Mouse (Mus musculus) limb, embryonic 11.5 days (tissue): ENCODE data around the gene 1700017N19Rik. TPM values are rescaled to one million over a fixed set of nuclear protein-coding genes. Genes with fewer than 3 reads are reported as not detected.

Source experiments
- ATAC-seq: fragments of 200-750 bp; cut with Nextera tagmentation; 2 replicates; pipeline ENCODE4 v1.8.0; 2017; ENCODE audit warnings: low read depth; ENCODE audit not compliant: insufficient number of reproducible peaks, low FRiP score, low TSS enrichment
- DNase-seq: peaks from one replicate; pipeline ENCODE4 v3.0.0-alpha.2; 2015; ENCODE audit warnings: low spot score
- H3K27ac ChIP-seq: fragments of 300-500 bp; sonication (generic); replicated peaks from 2 replicates; pipeline ENCODE4 v1.5.1; 2014; ENCODE audit warnings: low read depth, mild to moderate bottlenecking, low read length
- H3K27me3 ChIP-seq: fragments of 300-500 bp; sonication (generic); 2 replicates; pipeline ENCODE4 v1.6.1; 2014; ENCODE audit warnings: mild to moderate bottlenecking, low read length, mixed read lengths; ENCODE audit not compliant: control insufficient read depth, insufficient read depth
- H3K36me3 ChIP-seq: fragments of 300-500 bp; sonication (generic); 2 replicates; pipeline ENCODE4 v1.6.1; 2014; ENCODE audit warnings: mild to moderate bottlenecking, low read length, moderate library complexity, mixed read lengths; ENCODE audit not compliant: control insufficient read depth, insufficient read depth
- H3K4me1 ChIP-seq: fragments of 300-500 bp; sonication (generic); 2 replicates; pipeline ENCODE4 v1.6.1; 2014; ENCODE audit warnings: low read length, mixed read lengths; ENCODE audit not compliant: control insufficient read depth, insufficient read depth
- H3K4me2 ChIP-seq: fragments of 300-500 bp; sonication (generic); 2 replicates; pipeline ENCODE4 v1.6.1; 2014; ENCODE audit warnings: low read depth, mild to moderate bottlenecking, moderate library complexity; ENCODE audit not compliant: severe bottlenecking
- H3K4me3 ChIP-seq: fragments of 300-500 bp; sonication (generic); 2 replicates; pipeline ENCODE4 v1.5.1; 2014; ENCODE audit warnings: low read depth, low read length
- H3K9ac ChIP-seq: fragments of 300-500 bp; sonication (generic); 2 replicates; pipeline ENCODE4 v1.6.1; 2014; ENCODE audit warnings: mild to moderate bottlenecking, low read length
- H3K9me3 ChIP-seq: fragments of 300-500 bp; sonication (generic); 2 replicates; pipeline ENCODE4 v1.6.1; 2016; ENCODE audit warnings: low read length; ENCODE audit not compliant: control insufficient read depth
- WGBS: fragments of 180-500 bp; shearing (Covaris S2); extraction: QIAGEN DNeasy Blood & Tissue Kit; methylation state at CpG from one replicate; pipeline ENCODE4 v1.1.7; 2014; 5-methylcytosine and 5-hydroxymethylcytosine counted together
- polyA plus RNA-seq: library from polyadenylated mRNA; unstranded; fragments of >200 nt; fragmentation: Nextera tagmentation; extraction: Ambion mirVana; gene quantifications from 2 replicates; pipeline ENCODE4 v1.2.1, GENCODE M21; 2014

The 1700017N19Rik gene
- polyA plus RNA-seq, 1 experiment from 2014 or later = not detected

GRCm38 (mm10) chr10:100588524-100588923 is 1.8 kb upstream of the 1700017N19Rik start:
- Histone ChIP-seq H3K9ac (peak overlapping the region; percentile 47), H3K27me3 (no peaks in the 10 kb centered on the region), H3K4me1 (no peaks in the 10 kb centered on the region), H3K4me3 (peak overlapping the region; percentile 60), H3K36me3 (0 out of 2 replicates have a peak, but pooled peaks cover 2% of the 10 kb centered on the region), H3K4me2 (peak overlapping the region; percentile 59), H3K9me3 (no peaks in the 10 kb centered on the region), H3K27ac (no peak overlapping the region)
- no peak for ATAC-seq
- no peak for DNase-seq
- WGBS = 47% methylated on average over 7 of the region's 7 CpGs

GRCm38 (mm10) chr10:100588932-100589388 is 1.3 kb upstream of the 1700017N19Rik start:
- Histone ChIP-seq H3K4me2 (peak overlapping the region; percentile 59), H3K27ac (no peak overlapping the region), H3K9ac (peak overlapping the region; percentile 47), H3K36me3 (0 out of 2 replicates have a peak, but pooled peaks cover 2% of the 10 kb centered on the region), H3K4me3 (peak overlapping the region; percentile 60), H3K9me3 (no peaks in the 10 kb centered on the region), H3K27me3 (no peaks in the 10 kb centered on the region), H3K4me1 (no peaks in the 10 kb centered on the region)
- DNase-seq (peak; percentile 94), ATAC-seq (peak; percentile 98)
- under 1% methylated on average over 31 of the region's 31 CpGs for WGBS

- no peak for ATAC-seq
- Histone ChIP-seq H3K4me2 (no peak overlapping the region), H3K4me3 (no peak overlapping the region), H3K36me3 (no peaks in the 10 kb centered on the region), H3K27me3 (no peaks in the 10 kb centered on the region), H3K27ac (no peak overlapping the region), H3K9ac (no peak overlapping the region), H3K4me1 (no peaks in the 10 kb centered on the region), H3K9me3 (no peaks in the 10 kb centered on the region)
- 84% methylated on average over 3 of the region's 3 CpGs for WGBS
- DNase-seq = no peak
Observed at GRCm38 (mm10) chr10:100598339-100598738, 8.1 kb downstream of the 1700017N19Rik start.

GRCm38 (mm10) chr10:100603511-100603910 is 13.2 kb downstream of the 1700017N19Rik start:
- ATAC-seq (no peak), DNase-seq (no peak)
- H3K4me2 ChIP-seq = no peak overlapping the region
- no peaks in the 10 kb centered on the region for H3K27me3 ChIP-seq
- no peak overlapping the region for H3K27ac ChIP-seq
- no peaks in the 10 kb centered on the region for H3K9me3 ChIP-seq
- H3K9ac ChIP-seq = no peak overlapping the region
- no peak overlapping the region for H3K4me3 ChIP-seq
- no peaks in the 10 kb centered on the region for H3K4me1 ChIP-seq
- no peaks in the 10 kb centered on the region for H3K36me3 ChIP-seq
- 93% methylated on average over 9 of the region's 9 CpGs for WGBS

GRCm38 (mm10) chr10:100604254-100604653 is 14.0 kb downstream of the 1700017N19Rik start:
- H3K4me1 ChIP-seq = no peaks in the 10 kb centered on the region
- H3K4me3 ChIP-seq = no peak overlapping the region
- no peaks in the 10 kb centered on the region for H3K27me3 ChIP-seq
- H3K27ac ChIP-seq = no peak overlapping the region
- ATAC-seq = no peak
- no peak for DNase-seq
- no peak overlapping the region for H3K9ac ChIP-seq
- no peaks in the 10 kb centered on the region for H3K36me3 ChIP-seq
- no peaks in the 10 kb centered on the region for H3K9me3 ChIP-seq
- H3K4me2 ChIP-seq = no peak overlapping the region
- WGBS = 84% methylated on average over 2 of the region's 2 CpGs

- H3K9ac ChIP-seq = no peak overlapping the region
- H3K9me3 ChIP-seq = no peaks in the 10 kb centered on the region
- no peaks in the 10 kb centered on the region for H3K36me3 ChIP-seq
- H3K27ac ChIP-seq = no peak overlapping the region
- no peak overlapping the region for H3K4me2 ChIP-seq
- H3K4me3 ChIP-seq = no peak overlapping the region
- DNase-seq (no peak), ATAC-seq (no peak)
- H3K27me3 ChIP-seq = no peaks in the 10 kb centered on the region
- H3K4me1 ChIP-seq = no peaks in the 10 kb centered on the region
- WGBS = 71% methylated on average over 6 of the region's 6 CpGs
Observed at GRCm38 (mm10) chr10:100617233-100617903, 27.1 kb downstream of the 1700017N19Rik start.

- Histone ChIP-seq H3K27ac (no peak overlapping the region), H3K9ac (no peak overlapping the region), H3K4me3 (no peak overlapping the region), H3K4me1 (no peaks in the 10 kb centered on the region), H3K9me3 (no peaks in the 10 kb centered on the region), H3K27me3 (no peaks in the 10 kb centered on the region), H3K4me2 (no peak overlapping the region), H3K36me3 (no peaks in the 10 kb centered on the region)
- ATAC-seq = no peak
- DNase-seq = no peak
- 90% methylated on average over 7 of the region's 7 CpGs for WGBS
Observed at GRCm38 (mm10) chr10:100619474-100619873, 29.2 kb downstream of the 1700017N19Rik start.

- H3K4me2 ChIP-seq = no peak overlapping the region
- 97% methylated on average over 12 of the region's 12 CpGs for WGBS
- DNase-seq = no peak
- no peak for ATAC-seq
- no peaks in the 10 kb centered on the region for H3K27me3 ChIP-seq
- no peak overlapping the region for H3K27ac ChIP-seq
- H3K4me1 ChIP-seq = no peaks in the 10 kb centered on the region
- no peak overlapping the region for H3K4me3 ChIP-seq
- H3K9me3 ChIP-seq = no peaks in the 10 kb centered on the region
- no peaks in the 10 kb centered on the region for H3K36me3 ChIP-seq
- no peak overlapping the region for H3K9ac ChIP-seq
Observed at GRCm38 (mm10) chr10:100620040-100620439, 29.8 kb downstream of the 1700017N19Rik start.

GRCm38 (mm10) chr10:100622494-100622893 is 32.2 kb downstream of the 1700017N19Rik start:
- Histone ChIP-seq H3K9me3 (no peaks in the 10 kb centered on the region), H3K4me2 (no peak overlapping the region), H3K9ac (no peak overlapping the region), H3K4me3 (no peak overlapping the region), H3K36me3 (no peaks in the 10 kb centered on the region), H3K27me3 (no peaks in the 10 kb centered on the region), H3K27ac (no peak overlapping the region), H3K4me1 (no peaks in the 10 kb centered on the region)
- 74% methylated on average over 3 of the region's 3 CpGs for WGBS
- no peak for DNase-seq
- ATAC-seq = no peak
